Mouse (Mus musculus): ENCODE measurements at regions not wholly inside any gene's neighbourhood (a gene's known extent, or its start where the extent isn't known, plus 50 kb on each side); places are given as distances from the start of the nearest gene placed in this dataset.

DNA sequence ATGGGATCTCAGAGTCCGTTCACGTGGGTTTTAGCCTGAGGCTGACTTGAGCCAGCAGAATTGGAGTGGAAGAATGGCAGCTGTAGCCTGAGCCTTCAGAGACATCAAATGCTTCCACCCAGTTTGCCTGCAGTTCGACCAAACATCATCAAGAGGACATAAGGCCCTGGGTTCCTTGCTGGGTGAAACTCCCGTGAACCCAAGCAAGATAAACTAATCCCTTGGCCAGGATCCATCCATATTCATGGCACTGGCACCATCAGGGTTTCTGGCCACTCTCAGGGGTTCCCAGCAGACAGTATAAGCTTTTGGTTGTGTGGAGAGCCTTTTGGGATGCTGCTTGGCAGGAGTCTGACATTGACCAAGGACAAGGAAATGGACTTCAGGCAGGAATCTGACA lies 77.7 kb upstream of the Krtap11-1 start:
- TF ChIP-seq CTCF (IDR thresholded peaks at IDR 0.05; ENCODE audit: low read depth) (no peak), EP300 (optimal IDR thresholded peaks at IDR 0.05) (no peak)

All from stomach, postnatal 0 days (tissue).